Mouse (Mus musculus) kidney, postnatal 25 days (tissue): ENCODE measurements around the gene Wdr45b.
A peak's percentile ranks its signal among the peaks of the same experiment; 100 is the strongest.
"Not testable (repeated sequence)": the region's sequence is repeated elsewhere in the genome, so short reads cannot be mapped to it uniquely, and the experiment has no call there.

Experiments
- DNase-seq, 2 experiments: peaks; one replicate each; pipeline ENCODE4 v3.0.0; 2021; ENCODE audit warnings: mixed read lengths in 2 of 2

The Wdr45b gene

GRCm38 (mm10) chr11:121328206-121328605 lies 26.0 kb downstream of the Wdr45b start:
- DNase-seq = no peak

DNA sequence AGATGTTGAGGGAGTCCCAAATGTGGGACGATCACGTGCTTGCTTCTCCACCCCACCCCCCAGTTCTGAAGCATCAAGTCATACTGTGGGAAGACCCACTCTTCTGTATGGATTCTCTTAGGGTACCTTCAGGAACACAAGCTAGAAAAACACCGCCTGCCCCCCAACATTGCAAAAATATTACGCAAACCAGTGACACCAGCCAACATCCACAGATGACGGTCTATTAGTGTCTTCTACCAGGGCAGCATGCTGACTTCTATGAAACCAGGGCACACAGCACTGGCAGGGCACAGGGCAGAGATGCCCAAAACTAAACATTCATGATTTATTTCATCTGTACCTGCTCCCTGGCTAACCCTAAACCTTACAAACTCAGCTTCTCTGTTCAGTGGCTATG lies 27.6 kb downstream of the Wdr45b start:
- DNase-seq = no peak

DNA sequence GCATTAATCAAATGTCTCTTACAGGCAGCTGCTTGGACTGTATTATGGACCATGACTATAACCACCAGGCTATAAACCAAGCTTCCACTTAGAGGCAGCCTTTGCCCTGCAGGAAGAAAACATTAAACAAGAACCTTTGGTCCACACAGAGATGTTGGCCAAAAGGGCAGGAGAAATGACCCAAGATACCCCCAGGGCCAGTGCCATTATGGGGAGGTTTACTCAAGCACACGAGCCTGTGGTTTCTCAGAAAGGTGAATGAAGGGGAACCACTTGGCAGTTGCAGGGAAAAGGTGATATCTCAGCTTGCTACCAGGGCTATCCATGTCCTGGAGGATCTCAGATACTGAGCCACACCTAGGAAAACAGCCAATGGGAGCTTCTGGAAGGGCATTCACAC lies 28.2 kb downstream of the Wdr45b start:
- DNase-seq = peak; percentile 60 to 84

DNA sequence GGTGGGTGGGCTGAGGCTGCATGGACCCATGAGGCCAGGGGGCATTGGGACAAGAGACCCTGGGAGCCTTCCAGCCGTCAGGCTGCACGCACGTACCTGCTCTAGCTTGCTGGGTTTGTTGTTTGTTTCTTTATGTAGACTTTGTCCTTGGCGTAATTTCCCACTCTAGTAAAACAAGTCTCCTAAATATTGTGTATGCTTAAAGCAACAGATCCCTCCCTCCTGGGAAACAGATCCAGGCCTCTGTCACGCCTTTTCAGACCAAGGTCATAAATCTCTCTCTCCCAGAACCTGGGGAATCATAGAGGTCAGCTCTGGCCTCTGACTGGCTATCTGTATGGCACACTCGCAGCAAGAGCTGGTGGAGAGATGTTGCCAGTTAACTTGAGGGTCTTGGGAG lies 46.5 kb downstream of the Wdr45b start:
- DNase-seq = not testable (repeated sequence)

- no peak for DNase-seq
Observed at GRCm38 (mm10) chr11:121306608-121307007, 47.6 kb downstream of the Wdr45b start.

GRCm38 (mm10) chr11:121305371-121305770 lies 48.9 kb downstream of the Wdr45b start:
- no peak for DNase-seq

DNA sequence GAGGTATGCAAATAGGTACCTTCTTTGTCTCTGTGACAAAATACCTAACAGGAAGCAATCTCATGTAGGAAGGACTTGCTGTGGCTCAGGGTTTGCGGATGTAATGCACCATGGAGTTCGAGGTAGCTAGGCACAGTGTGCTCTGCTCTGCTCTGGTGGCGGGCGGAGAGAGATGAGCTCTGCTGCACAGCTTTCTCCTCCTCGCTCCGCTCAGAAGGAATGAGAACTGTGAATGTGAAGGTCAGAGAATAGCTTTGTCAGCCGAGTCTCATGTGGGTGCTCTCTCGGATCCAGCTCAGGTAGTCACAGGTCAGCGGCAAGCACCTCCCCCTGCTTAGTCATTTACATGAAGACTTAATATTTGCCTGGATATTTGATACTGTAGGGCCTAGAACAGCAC lies 54.0 kb downstream of the Wdr45b start:
- peak; percentile 67 to 84 for DNase-seq

GRCm38 (mm10) chr11:121298493-121298892 lies 55.8 kb downstream of the Wdr45b start:
- DNase-seq = no peak

DNA sequence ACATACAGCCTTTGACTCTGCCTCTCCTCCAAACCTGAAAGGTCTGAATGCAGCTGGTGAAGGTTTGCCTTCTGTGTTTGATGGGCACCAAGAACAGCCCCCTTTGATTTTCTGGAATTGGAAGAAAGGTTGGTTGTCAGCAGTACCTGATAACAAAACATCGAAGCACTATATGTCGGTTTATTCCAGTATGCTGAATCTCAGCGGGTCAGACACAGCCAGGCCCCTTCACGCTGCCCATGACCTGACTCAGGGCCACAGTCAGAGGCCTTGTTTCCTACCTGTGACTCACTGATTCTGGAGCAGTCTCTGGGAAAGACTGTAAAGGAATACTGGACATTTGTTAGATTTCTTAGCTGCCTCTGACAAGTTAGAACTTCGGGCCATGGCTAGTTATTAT lies 59.5 kb downstream of the Wdr45b start:
- no peak for DNase-seq

DNA sequence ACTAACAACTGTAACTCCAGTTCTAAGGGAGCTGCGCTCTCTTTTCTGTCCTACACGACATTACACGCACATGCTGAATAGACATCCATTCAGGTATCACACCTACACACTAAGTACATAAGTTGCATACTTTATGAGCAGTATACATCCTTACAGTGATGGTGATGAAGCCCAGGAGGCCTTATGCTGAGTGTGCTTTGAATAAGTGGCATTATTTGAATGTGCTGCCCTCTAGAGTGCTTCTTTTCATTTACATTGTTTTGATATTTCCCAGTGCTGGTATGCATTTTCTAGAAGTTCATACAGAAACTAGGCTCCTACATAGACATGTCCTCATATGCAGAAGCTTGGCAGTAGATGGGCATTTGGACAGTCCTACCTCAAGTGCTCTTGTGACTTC lies 64.4 kb downstream of the Wdr45b start:
- DNase-seq = no peak

GRCm38 (mm10) chr11:121282911-121283310 lies 71.3 kb downstream of the Wdr45b start:
- DNase-seq = no peak

DNA sequence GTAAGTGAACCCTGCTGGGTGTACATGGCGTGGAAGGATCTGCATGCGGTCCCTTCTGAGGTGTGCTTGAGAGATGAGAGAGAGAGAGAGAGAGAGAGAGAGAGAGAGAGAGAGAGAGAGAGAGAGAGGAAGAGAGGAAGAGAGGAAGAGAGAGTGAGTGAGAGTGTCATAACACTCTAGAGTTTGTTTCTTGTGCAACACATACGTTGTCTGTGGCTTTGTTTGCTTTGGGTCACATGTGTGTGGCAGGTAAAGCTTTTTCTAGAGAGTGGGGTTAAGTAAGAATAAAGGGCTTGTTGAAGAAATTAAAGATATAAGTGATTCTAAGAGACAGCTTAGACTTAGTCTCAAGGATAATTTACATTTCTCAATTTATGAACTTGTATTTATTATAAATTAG lies 76.2 kb downstream of the Wdr45b start:
- no peak for DNase-seq

- no peak for DNase-seq
Observed at GRCm38 (mm10) chr11:121277516-121277915, 76.7 kb downstream of the Wdr45b start.
